Mouse (Mus musculus): ENCODE results near the gene Cacng1.

The Cacng1 gene

DNA sequence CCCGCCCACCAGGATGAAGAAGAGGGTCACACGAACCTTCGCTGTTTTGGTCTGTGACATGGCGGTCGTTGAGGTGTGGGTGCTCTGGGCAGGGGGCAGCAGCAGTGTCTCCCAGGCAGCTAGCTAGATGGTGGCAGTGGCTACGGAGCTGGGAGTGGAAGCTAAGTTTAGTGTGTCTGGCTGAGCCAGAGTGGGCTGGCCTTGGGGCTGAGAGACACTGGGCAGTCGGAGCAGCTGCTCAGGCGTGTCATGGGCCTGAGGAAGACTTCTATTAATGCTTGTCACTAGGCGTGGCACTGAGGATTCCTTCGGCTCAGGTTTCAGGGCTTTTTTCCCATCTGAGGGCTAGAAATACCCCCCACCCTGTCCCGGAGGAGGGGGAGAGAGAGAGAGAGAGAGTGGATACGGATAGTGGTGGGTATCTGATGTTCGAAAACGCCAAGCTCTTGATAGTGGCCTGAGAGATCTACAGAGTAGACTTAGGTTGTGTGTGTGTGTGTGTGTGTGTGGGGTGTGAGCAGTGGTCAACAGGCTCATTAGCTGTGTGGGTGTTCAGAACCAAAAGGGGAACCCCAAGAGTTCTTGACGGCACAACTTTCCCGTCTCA lies at the start of gene Cacng1:
Cacng1 (minus strand) TSS at position 191 of the 607 bp plus-strand sequence.
- POLR2A ChIA-PET, result interaction anchor here in 3 of 4 experiments (0.5 to 1.6 kb wide), 6 partner anchors 10 to 283 kb away, joined by 3 to 7 read pairs (median 4); no protein-coding TSS in a partner anchor
- CTCF ChIA-PET, result interaction anchor here in 3 of 4 experiments (0.6 to 1.5 kb wide), 4 partner anchors 9 to 204 kb away, joined by 3 to 9 read pairs (median 4); no protein-coding TSS in a partner anchor

DNA sequence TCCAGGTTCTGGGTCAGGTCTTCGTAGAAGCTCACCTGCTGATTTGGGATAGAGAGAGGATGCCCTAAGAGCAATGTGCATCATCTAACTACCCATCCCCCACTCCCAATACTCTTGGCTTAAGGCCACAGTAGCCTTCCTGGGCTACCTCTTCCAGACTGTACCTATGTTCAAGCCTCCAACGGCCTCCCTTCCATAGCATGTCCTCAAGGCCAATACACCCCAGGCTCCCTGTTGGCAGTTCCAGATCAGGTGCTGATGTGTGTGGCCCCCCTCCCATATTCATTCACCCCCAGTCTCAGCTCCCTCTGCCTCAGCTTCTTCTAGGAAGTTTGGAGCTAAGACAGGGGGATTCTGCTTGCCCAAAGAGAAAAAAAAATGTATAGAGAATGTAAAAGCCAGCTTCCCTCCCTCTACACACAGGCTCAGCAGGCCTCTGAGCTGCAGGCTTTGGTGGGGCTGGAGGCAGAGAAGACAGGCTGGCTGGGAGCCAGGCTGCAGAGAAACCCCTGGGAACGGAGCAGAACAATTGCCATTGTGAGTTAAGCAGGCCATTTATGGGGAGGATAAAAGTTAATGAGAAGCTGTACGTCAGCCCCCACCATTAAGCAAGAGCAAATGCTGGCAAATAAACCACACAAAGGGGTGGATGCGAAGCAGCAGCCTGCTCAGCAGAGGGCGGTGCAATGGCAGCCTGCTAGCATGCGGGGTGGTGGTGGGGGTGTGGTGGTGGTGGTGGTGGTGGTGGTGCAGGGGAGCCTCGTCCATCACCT lies 46.6 kb upstream of the Cacng1 start:
- ChIA-PET POLR2A (interaction anchor here in 1 of 4 experiments (0.9 kb wide), 1 partner anchor 9 kb away, joined by 3 read pairs; no protein-coding TSS in a partner anchor), CTCF (interaction anchor here in 1 of 4 experiments (0.6 kb wide), 1 partner anchor 938 kb away, joined by 3 read pairs; no protein-coding TSS in a partner anchor)

DNA sequence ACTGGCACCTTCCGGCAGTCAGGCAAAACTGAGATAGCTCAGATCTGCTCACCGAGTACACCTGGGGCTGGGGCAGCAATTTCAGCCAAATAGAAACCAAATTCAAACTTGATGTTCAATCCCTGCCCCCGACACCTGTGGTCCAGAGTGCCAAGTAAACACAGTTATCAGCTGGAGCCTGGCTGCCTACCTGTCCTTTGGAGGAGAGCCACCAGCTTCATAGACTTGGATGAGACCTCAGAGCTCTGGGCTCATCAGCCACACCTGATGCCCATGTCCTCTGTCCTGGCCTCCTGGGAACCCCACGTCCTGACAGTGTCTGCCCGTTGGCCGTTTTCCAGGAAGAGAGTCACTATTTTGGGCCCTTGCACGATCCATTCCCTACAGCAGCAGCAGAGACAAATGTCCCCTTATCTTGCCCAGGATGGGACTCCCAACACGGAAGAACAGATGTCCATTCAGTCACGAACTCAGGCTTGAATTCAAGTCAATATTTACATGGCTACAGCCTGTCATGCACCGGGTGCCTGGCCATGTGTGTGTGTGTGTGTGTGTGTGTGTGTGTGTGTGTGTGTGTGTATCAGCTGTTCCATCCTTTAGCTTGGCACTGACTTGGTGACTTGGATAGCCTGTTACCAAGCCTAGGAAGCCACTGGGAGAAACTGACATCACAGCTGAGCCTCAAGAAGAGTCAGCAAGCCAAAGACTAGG lies 45.6 kb upstream of the Cacng1 start:
- POLR2A ChIA-PET, result interaction anchor here in 1 of 4 experiments (0.7 kb wide), 1 partner anchor 1528 kb away, joined by 4 read pairs; no protein-coding TSS in a partner anchor
- CTCF ChIA-PET, result no interaction called here

DNA sequence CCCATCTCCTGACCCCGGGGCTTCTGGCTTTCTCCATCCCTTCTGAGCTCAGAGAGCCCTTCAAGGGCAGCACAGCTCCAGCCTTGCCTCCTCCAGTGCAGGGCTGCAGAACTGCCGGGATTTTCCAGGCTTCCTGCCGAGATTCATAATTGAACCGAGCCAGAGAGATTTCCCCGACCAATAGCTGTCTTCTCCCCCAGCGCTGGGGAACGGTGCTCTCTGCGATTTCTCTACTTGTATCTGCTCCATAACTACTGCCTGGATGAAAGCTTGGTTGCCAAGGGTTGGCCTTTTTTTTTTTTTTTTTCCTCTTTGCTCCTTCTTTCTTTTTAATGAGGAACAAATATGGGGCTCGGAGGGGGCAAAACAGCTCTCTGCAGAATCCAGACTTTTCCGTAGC lies 43.7 kb upstream of the Cacng1 start:
- ChIA-PET CTCF (interaction anchor here in 2 of 4 experiments (0.5 to 0.7 kb wide), 3 partner anchors 54 to 266 kb away, joined by 3 read pairs; no protein-coding TSS in a partner anchor), POLR2A (interaction anchor here in 3 of 4 experiments (0.6 to 1.1 kb wide), 3 partner anchors 36 to 106 kb away, joined by 3 read pairs; no protein-coding TSS in a partner anchor)

DNA sequence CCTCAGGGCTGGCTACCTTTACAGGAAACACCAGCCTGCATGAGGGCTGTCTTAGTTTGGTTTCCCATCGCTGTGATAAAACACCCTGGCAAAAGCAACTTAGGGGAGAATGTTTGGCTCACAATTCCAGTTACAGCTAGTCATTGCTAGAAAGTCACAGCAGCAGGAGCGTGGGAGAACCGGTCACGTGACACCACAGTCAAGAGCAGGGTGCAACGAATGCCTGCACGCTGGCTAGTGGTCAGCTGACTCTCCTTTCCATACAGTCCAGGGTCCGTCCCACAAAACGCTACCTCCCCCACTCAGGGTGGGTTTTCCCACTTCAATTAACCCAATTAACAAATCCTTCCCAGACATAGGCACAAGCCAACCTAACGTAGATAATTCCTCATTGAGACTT lies 43.2 kb upstream of the Cacng1 start:
- ChIA-PET POLR2A (interaction anchor here in 2 of 4 experiments (0.6 to 0.7 kb wide), 2 partner anchors 37 to 106 kb away, joined by 3 read pairs; no protein-coding TSS in a partner anchor), CTCF (interaction anchor here in 1 of 4 experiments (0.5 to 0.7 kb wide), 3 partner anchors 152 to 267 kb away, joined by 3 to 7 read pairs (median 3); partner anchors contain the start of gene Cacng5)

DNA sequence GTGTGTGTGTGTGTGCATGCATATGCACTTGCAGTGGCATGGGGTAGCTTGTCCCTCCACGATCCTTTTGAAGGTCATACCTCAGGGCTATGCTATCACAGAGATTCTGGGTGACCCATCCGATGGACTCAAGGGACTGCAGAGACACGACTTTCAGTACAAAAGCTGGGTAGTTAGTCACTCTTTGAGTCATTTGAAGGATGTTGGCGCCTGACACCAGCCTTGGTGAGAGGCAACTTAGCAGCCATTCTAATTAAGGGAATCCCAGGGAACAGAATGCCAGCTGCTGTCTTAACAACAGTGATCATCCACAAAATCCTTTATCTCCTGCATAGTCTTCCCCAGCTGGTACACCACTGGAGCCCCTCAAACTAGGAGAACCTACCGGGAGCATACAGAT lies 32.8 kb upstream of the Cacng1 start:
- CTCF ChIA-PET, result no interaction called here
- POLR2A ChIA-PET, result interaction anchor here in 1 of 4 experiments (0.6 kb wide), 1 partner anchor 294 kb away, joined by 4 read pairs; no protein-coding TSS in a partner anchor

DNA sequence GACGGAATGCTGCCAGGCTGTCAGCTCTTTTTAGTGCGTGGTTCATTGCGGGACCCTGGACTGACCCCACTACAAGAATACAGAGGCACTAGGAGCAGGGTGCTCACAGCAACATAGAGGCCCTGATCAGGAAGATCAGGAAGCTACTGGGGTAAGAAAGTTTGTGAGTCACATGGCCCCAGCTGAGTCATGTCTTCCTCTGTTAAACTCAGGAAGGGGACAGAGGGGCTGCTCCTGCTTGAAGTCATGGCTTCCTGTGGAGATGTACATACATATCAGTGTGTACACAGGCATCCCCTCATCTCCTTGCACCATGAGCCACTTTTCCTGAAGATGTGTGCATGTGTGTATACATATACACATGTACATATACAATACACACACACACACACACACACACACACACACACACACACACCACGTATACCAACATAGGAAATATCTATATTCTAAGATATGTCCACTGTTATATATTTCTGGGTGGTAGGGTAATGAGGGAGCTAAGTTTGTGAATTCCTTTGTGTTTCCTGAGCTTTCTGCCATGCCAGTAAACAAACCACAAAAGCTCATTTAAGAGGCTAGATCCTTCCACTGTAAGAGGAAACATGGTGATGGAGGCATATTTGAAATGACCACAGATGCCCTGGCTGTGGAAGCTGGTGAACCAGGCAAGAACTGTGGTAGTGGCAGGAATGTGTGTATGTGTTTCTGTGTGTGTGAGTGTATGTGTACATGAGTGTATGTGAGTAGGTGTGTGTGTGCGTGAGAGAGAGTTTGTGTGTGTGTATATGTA lies 32.1 kb upstream of the Cacng1 start:
- ChIA-PET POLR2A (interaction anchor here in 1 of 4 experiments (0.6 kb wide), 1 partner anchor 293 kb away, joined by 4 read pairs; no protein-coding TSS in a partner anchor), CTCF (no interaction called here)

DNA sequence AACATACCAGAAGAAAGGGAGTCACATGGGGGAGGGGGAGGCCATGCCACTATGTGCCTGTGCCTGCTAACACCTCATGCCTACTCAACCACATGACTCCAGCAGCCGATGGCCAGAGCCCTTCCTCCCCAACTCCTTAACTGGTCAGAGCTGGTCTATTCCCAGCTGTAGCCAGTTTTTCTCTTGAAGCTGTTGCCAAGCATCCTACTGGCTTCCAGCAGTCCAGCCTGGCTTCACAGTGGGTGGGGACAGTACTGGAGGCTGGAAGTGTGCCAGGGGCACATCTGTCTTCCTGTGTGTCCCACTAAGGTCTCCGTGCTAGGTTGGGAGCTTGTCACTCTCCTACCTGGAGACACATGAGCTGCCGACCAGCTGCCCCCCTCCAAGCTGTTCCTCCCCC lies 26.8 kb upstream of the Cacng1 start:
- ChIA-PET CTCF (no interaction called here), POLR2A (interaction anchor here in 2 of 4 experiments (1.0 to 1.5 kb wide), 4 partner anchors 9 to 744 kb away, joined by 3 to 7 read pairs (median 4); partner anchors contain the start of genes Helz (in 1 of the 2) and Kpna2 (in 1 of the 2))

DNA sequence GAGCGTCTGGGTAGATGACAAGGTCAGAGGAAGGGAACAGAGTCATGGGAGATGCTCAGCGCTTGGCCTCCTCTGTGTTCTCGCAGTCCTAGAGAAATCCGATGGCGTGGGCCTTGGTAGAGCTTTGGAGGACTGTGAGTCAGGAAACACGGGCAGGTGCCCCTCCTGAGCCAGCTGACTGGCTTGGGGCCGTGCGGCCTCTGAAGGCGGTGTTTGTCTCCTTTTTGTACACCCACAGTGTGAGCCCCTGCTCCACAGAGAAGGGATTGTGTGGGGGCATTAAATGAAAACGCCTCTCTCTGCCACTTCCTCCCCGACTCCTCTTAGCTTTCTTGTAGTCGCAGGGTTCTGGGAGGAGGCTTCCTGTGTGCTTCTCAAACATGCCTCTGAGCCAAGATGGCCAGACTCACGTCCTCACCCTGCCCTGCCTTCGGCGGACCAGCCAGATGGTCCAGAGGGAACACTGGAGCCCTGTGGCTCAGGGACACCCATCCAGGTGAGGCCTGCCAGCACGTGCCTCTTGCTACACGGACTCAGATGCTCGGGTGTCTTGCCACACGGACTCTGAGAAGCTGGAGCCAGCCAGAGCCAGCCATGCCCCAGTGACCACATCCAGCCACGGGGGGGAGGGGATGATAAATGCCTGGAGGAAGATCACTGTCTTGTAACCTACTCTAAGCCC lies 22.2 kb upstream of the Cacng1 start:
- ChIA-PET POLR2A (interaction anchor here in 2 of 4 experiments (0.6 to 0.8 kb wide), 3 partner anchors 9 to 14 kb away, joined by 3 to 4 read pairs (median 3); no protein-coding TSS in a partner anchor), CTCF (no interaction called here)

DNA sequence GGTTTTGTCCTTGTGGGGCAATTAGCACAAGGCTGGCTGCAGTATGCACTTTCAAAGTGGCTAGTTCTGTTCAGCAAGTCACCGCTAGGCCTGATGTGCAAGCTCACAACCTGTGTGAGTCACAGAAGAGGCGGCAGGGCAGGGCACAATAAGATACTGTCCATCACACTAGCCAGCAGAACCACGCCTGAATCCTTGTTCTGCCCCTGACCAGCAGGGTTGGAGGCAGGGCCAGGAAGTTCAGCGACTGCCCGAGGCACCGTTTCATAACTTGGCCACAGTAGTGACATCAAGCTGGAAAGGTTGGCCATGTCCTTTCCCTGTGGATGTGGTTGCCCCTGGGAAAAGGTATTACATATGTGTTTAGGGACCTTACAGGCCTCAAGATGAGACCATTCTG lies 21.6 kb upstream of the Cacng1 start:
- CTCF ChIA-PET, result no interaction called here
- POLR2A ChIA-PET, result interaction anchor here in 1 of 4 experiments (0.8 kb wide), 2 partner anchors 13 to 14 kb away, joined by 3 read pairs; no protein-coding TSS in a partner anchor

DNA sequence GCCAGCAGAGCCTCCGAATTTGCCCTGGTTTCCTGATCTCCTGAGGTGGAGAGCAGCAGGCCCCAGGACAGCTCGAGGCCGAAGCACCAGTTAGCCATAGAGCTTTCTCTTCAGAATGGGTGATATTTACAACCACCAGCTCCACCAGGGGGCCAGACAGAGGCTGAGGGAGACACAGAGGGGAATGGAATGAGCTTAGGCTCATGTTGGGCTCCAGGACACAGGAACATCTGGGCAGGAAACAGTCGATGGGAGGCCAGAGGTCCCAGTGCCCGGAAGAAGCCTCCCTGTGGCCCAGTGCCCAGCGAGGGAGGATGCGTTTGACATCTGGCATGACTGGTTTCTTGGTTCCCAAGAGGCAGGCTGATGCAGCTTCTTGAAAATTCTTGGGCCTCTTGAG lies 17.8 kb upstream of the Cacng1 start:
- ChIA-PET CTCF (interaction anchor here in 3 of 4 experiments (0.6 to 1.5 kb wide), 4 partner anchors 10 to 1814 kb away, joined by 3 to 13 read pairs (median 4); no protein-coding TSS in a partner anchor), POLR2A (interaction anchor here in 1 of 4 experiments (0.6 to 1.4 kb wide), 5 partner anchors 9 to 322 kb away, joined by 3 to 7 read pairs (median 4); no protein-coding TSS in a partner anchor)

DNA sequence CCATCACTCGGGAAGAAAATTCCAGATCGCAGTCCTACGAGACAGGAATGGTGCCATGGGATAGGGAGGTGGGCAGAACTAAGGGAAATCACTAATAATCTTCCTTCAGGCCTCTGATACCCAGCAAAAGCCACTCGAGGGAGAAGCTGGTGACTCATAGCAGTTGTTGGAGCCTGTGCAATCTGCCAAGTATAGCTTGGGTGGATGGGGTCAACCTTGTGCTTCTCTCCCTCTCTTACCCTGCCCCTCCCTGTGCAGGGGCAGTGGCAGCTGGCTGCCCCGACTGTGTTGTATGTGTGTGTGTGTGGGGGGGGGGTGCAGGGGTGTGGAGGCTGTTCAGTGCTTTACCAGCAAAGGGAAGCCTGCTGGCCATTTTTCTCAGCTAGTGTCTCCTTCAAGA lies 15.2 kb upstream of the Cacng1 start:
- ChIA-PET CTCF (interaction anchor here in 1 of 4 experiments (0.6 kb wide), 1 partner anchor 612 kb away, joined by 3 read pairs; the partner anchor contains the start of gene Prkca), POLR2A (interaction anchor here in 1 of 4 experiments (1.1 to 1.2 kb wide), 2 partner anchors 186 to 275 kb away, joined by 3 to 4 read pairs; no protein-coding TSS in a partner anchor)

DNA sequence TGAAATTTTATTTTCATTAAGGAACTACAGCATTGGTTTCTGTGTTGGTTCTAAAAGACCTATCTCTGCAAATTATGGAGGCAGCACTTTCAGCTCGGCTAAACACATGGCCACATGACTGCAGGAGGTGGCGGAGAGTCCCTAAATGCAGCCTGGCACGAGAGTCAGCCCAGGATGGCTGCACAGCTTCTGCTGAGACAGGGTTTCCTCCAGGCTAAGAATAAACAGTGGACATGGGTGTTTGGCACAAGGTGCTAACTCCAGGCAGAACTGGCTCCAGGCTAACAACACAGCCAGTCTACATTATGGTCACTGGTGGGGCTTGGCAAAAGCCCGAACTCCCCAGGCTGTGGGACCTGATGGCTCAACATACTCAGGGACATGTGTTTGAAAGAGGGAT lies 14.6 kb upstream of the Cacng1 start:
- ChIA-PET CTCF (no interaction called here), POLR2A (interaction anchor here in 1 of 4 experiments (1.7 kb wide), 1 partner anchor 11 kb away, joined by 5 read pairs; no protein-coding TSS in a partner anchor)

DNA sequence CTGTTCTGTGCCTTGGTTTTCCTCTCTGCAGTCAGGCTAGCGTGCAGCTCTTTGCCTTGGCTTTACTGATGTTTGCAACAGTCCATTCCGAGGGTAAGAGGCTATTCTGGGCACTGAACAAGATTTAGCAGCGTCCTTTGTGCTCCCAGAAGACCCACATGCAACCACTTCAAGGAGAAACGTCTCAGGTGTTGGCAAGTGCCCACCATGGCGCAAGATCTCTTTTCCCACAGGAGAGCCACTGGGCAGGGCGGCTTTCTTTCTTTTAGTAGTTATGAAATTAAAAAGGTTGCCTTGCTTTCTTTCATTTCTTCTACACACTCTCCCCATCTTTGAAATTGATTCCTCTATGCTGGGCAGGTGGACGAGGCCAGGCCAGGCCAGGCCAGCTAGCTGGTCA lies 12.8 kb upstream of the Cacng1 start:
- POLR2A ChIA-PET, result interaction anchor here in 1 of 4 experiments (1.0 to 1.7 kb wide), 2 partner anchors 13 to 66 kb away, joined by 3 to 5 read pairs; no protein-coding TSS in a partner anchor
- CTCF ChIA-PET, result interaction anchor here in 1 of 4 experiments (1.7 kb wide), 1 partner anchor 124 kb away, joined by 5 read pairs; no protein-coding TSS in a partner anchor

DNA sequence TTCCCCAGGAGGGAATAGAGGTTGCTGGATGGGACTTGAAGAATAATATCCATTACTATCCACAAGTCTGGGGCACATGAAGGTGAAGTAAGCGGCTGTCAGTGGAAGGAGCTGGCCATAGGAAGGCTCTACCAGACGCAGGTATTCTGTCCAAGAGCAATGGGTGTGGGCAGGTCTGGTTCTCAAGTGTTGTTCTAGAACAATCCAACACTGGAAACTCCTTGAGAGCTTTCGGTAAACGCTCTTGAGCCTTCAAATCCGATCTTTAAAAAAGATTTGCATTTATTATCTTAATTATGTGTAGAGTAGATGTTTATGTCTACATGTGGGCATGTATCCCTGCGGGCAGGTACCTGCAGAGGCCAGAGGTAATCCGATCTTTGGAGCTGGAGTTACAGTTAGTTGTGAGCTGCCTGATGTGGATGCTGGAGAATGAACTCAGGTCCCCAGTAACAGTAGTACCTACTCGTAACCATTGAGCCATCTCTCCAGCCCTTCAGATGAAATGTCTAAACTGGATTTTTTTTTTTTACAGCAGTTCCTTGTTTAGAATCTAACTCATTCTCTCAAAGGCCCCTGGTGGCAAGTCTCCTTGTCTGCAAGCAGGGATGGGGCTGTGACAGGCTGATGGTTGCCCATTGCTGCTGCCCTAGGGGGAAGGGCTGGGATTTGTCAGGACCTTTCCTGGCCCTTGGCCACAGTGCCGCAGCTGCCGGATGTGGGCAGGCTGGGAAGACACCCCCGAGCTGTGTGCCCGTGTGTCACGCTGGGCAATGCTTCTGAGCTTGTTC lies 11.9 kb upstream of the Cacng1 start:
- CTCF ChIA-PET, result interaction anchor here in 3 of 4 experiments (0.6 to 1.7 kb wide), 3 partner anchors 99 to 1312 kb away, joined by 3 to 6 read pairs (median 5); no protein-coding TSS in a partner anchor
- POLR2A ChIA-PET, result interaction anchor here in 3 of 4 experiments (0.5 to 1.3 kb wide), 5 partner anchors 11 to 254 kb away, joined by 3 to 7 read pairs (median 4); partner anchors contain the start of gene Cacng1 (in 2 of the 3)

DNA sequence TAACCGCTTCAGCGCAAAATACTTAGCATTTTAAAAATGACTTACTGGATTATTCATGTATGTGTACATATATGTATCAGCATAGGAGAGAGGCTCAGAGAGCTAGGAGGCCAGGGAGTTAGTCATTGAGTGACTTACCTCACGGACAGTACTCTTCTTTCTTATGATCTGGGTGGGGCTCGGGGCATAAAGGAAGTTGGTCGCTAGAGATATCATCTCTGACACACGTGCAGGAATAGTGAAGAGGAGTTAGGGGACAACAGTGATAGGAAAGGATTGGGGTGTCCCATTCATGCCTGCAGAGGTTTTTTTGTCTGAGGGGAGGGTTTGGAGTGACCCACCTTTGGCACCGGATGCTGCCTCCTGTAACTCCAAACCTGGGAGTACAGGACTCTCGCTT lies 8.3 kb upstream of the Cacng1 start:
- CTCF ChIA-PET, result interaction anchor here in 2 of 4 experiments (0.7 to 1.0 kb wide), 2 partner anchors 10 to 269 kb away, joined by 3 to 6 read pairs; no protein-coding TSS in a partner anchor
- POLR2A ChIA-PET, result interaction anchor here in 1 of 4 experiments (0.7 to 1.7 kb wide), 4 partner anchors 15 to 215 kb away, joined by 3 to 5 read pairs (median 3); no protein-coding TSS in a partner anchor
